Mouse (Mus musculus) gastrocnemius, adult 18-20 months (tissue): ENCODE data around the gene Fmnl2. TPM values are rescaled to one million over a fixed set of nuclear protein-coding genes. Genes with fewer than 3 reads are reported as not detected.

Experiments used
- DNase-seq: peaks from one replicate; pipeline ENCODE4 v3.0.0; 2021; ENCODE audit warnings: low spot score
- total RNA-seq, 2 experiments: library from RNA; stranded (reverse); gene quantifications; 2 replicates each; pipeline ENCODE4 v1.2.3; 2021

Fmnl2 gene
- total RNA-seq, 2 experiments from 2014 or later, result 4.2 to 5.2 TPM

DNA sequence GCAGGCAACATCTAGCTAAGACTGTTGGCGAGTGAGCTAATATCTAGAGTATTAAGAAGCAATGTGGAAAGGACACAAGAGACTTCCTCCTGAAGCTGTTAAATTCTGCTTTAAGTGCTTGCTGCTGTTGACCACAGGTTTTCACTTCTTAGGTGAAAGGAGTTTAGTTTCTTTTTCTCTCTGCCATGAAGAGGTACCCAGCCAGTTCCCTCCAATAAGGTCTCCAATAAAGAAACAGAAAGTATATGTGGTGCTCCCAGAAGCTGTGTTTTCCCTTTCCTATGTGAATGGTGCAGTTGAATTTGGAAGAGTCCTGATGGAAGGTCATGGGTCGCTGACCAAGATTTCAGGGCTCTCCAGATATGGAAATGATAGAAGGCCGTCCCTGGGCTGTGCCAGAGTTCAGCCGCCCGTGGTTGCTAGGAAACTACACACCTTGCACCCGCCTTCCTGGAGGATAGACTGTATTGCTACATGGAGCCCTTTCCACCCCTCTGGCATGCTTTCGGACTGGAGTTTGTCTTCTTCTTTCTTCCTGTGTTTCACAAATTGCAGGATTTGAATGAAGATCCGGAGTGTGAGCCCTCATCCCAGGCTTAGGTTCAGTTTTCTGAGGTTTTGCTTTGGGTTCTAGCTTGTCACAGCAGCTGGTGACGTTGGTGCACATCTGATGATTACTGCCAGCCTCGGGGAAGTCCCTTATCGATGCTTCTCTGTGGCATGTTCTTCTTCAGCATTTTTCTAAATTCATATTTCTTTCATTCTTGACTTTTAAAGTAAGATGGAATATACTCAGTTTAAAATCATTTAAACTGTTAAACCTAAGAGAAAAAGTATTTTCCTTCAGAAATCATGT lies 244.5 kb downstream of the Fmnl2 start:
- DNase-seq, result no peak

DNA sequence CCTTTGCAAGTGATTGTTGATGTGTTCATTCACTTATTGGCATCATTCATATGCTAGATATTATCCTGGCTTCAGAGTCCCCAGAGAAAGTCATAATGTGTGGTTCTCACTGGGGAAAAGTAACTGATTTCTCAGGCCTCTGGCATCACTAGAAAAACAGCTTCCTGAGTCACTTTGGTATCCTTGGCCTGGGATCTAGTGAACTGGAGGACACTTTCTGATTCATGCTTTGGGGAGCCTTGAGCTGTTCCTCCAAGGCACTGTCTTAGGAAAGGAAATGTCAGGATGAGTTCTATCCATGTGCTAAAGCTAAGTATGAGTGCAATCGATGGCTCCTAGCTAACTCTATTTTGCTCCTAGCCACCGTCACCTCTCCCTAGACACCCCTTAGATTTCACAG lies 245.2 kb downstream of the Fmnl2 start:
- no peak for DNase-seq

DNA sequence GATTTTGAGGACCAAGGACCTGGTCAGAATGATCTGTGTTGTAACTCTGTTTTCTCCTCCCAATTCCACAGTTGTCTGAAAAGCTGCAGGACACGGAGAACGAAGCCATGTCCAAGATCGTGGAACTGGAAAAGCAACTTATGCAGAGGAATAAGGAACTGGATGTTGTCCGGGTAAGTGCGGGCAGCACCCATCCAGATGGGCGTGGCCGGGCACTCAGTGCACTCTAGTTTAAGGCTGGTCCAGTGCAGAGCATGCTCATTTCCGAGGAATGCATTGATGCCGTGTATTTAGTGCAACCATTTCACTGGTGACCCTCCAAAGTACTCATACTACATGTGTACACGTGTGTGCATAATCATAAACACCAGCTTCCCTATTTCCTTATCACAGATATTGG lies 247.7 kb downstream of the Fmnl2 start:
- DNase-seq, result no peak

DNA sequence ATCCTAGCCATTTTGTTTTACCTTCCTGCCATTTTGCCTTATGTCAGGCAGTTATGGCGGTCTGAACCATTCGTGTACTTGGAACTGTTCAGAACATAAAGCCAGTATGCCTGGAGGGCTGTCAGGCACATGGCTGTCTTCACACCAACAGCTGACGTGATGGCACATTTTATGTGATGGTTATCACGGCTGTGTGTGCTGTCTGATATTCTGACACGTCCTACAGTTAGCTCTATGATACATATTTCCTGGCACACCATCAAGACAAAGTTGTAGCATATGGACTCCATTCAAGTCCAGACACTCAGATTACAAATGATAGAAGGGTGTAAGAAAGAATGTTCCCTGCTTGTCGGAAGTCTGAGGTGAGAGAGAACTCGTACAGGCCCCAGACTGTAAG lies 248.4 kb downstream of the Fmnl2 start:
- no peak for DNase-seq

DNA sequence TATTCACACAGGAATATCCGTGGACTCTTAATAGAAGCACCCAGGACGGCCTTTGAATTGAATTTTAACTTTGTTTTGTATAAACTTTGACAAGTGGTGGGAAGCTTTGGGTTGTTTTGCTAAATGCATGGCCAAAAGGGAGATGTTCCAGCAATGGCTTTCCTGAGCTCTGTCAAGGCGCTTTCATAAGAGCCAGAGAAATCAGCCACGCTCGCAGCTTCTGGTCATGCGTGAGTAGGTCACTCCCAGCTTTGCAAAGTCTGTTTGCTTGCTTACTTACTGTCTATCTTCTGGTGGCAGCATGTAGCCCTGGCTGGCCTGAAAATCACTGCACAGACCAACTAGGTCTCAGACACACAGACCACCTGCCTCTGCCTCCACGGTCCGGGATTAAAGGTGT lies 248.8 kb downstream of the Fmnl2 start:
- DNase-seq, result no peak

DNA sequence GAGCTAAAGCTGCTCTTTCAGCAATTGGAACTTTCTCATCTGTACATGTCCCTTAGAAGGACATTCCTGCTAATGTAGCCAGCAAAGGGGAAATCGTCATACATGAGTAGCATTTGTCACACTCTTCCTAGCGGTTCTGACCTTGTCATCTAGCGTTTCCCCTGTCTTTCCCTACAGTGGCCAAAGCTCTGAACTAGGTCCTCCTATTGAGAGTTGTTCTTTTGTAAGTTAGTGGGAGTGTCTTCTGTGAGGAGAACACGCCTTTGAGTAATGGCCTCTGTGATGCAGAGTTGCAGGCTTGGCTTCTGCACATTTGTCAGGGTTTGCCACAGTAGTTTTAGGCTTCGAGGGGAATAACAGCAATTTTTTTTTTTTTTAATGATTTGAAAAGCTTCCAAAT lies 250.9 kb downstream of the Fmnl2 start:
- no peak for DNase-seq

DNA sequence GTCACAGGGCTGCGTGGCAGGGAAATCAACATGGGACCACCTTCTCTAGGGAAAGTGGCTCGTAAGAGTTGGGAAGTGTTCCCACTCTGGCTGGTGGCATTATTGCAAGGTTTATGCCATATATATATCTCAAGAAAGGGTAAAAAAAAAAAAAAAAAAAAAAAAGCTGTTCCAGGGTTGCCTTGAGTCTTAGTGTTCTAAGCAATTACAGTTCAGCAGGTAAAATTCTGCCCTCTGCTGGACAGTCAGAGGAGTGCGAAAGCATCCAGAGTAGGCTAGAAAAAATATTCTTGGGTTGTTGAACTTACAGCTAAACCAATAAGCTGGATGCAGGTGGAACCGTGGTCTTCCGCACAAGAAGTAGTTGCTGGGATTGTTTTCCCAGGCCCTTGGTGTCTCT lies 264.1 kb downstream of the Fmnl2 start:
- DNase-seq, result peak; percentile 27

DNA sequence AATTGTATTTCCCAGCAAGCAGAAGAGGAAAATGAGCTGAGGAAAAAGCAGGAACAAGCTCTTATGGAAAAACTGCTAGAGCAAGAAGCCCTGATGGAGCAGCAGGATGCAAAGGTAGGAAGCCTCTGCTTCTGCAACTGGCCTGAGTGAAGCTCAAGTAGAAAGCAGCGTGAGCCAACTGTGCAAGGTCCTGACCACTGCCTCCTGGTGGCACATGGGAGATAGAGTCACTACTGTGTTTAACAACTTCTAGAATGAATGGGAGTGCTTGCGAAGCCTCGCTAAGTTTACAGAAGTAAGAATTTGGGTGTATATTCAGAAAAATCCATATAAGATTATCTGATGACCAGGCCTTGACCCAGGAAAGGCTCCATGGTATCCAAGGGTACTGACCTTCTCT lies 268.3 kb downstream of the Fmnl2 start:
- DNase-seq, result no peak

DNA sequence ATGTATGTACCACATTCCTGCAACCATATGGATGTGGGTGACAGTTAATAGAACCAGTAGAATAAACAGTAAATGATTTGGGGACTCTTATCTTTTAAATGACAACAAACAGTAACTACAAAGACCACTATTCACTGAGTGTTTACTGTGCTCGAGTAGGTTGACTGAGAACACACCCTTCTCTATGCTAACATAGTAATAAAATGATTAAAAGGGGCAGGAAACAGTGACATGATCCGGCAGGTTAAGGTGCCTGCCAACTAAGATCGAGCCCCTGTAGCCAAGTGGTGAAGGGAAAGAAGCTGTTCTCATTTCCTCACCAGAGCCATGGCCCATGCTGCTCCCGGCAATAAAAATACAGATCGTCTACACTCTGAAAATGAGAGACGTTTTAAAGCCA lies 271.4 kb downstream of the Fmnl2 start:
- no peak for DNase-seq

DNA sequence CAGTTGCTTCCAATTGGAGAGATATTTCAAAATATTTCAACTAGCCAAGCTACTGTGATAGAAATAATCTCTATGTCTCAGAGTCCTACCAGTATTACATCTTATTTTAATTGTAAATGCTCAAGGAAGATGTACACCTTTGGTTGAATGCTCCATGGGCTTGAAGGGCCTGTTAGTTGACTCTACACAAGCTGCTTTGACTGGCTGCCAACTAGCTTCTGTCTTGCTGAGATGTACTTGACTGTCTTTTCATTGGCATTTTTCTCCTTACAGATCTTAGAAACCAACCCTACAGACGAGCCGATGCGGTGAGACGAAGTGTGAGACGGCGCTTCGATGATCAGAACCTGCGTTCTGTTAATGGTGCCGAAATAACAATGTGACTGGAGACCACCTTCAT lies 273.9 kb downstream of the Fmnl2 start:
- DNase-seq, result no peak

DNA sequence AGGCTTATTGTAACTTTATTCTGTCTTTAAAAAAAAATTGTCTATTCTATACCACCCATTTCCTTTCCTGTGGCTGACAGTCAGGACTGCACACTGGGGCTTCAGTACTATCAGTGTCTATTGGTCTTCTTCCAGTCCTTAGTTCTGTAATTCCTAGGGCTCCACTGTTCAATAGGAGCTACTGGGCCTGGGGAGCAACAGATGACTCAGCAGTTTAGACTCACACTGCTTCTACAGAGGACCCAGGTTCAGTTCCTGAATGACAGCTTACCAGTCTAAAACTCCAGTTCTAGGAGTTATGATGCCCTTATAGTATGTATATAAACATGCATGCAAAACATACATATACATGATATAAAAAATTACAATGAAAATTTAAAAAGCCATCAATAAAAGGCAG lies 289.2 kb downstream of the Fmnl2 start:
- no peak for DNase-seq

DNA sequence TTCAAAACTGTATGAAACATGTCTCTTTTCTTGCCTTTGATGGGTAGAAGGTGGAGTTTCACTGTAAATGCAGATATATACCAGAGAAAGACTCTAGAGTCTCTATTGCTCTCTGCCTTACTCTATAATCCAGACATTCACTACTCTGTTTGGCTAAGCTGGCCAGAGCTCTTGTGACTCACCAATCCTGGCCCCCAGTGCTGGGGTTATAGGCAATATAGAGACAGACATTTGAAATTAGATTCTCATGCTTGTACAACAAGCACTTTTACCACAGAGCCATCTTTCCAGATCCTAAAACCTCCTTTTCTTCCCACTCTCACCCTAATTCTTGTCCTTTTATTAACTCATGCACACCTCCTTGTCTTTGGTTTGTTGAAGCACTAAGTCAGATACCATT lies 316.3 kb downstream of the Fmnl2 start:
- DNase-seq, result no peak

DNA sequence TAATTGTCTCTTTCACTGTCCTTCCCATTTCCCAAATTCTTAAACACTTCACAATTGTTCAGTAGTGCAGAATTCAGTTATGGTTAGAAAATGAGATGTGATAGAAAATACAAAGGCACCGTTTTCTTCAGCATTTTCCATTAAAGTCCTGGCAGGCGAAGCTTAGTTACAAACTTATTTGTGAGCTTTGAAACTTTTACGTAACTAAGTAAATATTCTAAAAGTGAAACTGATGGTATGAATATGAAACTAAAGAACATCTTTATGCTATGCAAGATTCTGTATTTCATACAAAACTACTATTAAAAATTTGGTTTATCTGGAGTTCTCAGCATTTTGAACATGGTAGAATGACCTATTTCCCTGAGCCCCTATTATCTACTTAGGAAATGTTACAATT lies 321.3 kb downstream of the Fmnl2 start:
- no peak for DNase-seq

DNA sequence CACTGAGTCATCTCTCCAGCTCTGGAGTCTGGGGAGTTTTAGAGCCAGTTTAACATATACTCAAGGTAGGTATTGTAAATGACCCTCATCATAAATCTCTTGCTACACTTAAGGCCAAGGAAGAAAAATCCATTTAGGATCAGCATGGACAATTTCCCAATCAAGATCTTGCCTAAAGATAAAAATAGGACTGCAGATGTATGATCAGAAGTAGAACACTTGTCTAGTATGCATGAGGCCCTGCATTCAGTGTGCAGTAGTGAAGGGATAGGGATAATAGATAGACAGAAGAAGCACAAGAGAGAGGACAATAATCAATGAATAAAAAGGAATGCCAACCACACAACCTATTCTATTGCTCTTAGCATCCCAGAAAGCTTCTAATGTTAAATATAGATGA lies 322.2 kb downstream of the Fmnl2 start:
- no peak for DNase-seq

Other genes with a start within 250 kb of the Fmnl2 start
- under 1 TPM; 0.21 to 0.55 TPM for gene Cacnb4, start 181.0 kb upstream of the Fmnl2 start, total RNA-seq
- gene Stam2, start 115.6 kb upstream of the Fmnl2 start, total RNA-seq, result 10 to 100 TPM in 1 of 2 experiments, 1 to 10 TPM in 1; 9.7 to 10.8 TPM